Mouse (Mus musculus): ENCODE data around the gene Car14.
A peak's percentile ranks its signal among the peaks of the same experiment; 100 is the strongest.
"Not testable (repeated sequence)": the region's sequence is repeated elsewhere in the genome, so short reads cannot be mapped to it uniquely, and the experiment has no call there.

Gene Car14

GRCm38 (mm10) chr3:95904568-95904967, at the start of gene Car14:
Car14 (minus strand) TSS chr3:95904691.
- DNase-seq (ENCODE audit: low spot score): no peak

- no peak for DNase-seq (ENCODE audit: low spot score)
Observed at GRCm38 (mm10) chr3:95953522-95953921, 49.0 kb upstream of the Car14 start.

- DNase-seq (ENCODE audit: low spot score): no peak
Observed at GRCm38 (mm10) chr3:95953023-95953422, 48.5 kb upstream of the Car14 start.

GRCm38 (mm10) chr3:95951566-95951965, 47.1 kb upstream of the Car14 start:
- DNase-seq (ENCODE audit: low spot score): not testable (repeated sequence)

- peak; percentile 94 for DNase-seq (ENCODE audit: low spot score)
Observed at GRCm38 (mm10) chr3:95950763-95951551, 46.5 kb upstream of the Car14 start.

GRCm38 (mm10) chr3:95948325-95948724, 43.8 kb upstream of the Car14 start:
- DNase-seq (ENCODE audit: low spot score): no peak

- no peak for DNase-seq (ENCODE audit: low spot score)
Observed at GRCm38 (mm10) chr3:95945731-95946240, 41.3 kb upstream of the Car14 start.

- no peak for DNase-seq (ENCODE audit: low spot score)
Observed at GRCm38 (mm10) chr3:95944742-95945141, 40.3 kb upstream of the Car14 start.

GRCm38 (mm10) chr3:95943226-95943625, 38.7 kb upstream of the Car14 start:
- no peak for DNase-seq (ENCODE audit: low spot score)

GRCm38 (mm10) chr3:95942749-95943148, 38.3 kb upstream of the Car14 start:
- peak; percentile 47 for DNase-seq (ENCODE audit: low spot score)

- no peak for DNase-seq (ENCODE audit: low spot score)
Observed at GRCm38 (mm10) chr3:95938835-95939234, 34.3 kb upstream of the Car14 start.

GRCm38 (mm10) chr3:95938217-95938616, 33.7 kb upstream of the Car14 start:
- no peak for DNase-seq (ENCODE audit: low spot score)

GRCm38 (mm10) chr3:95934448-95934847, 30.0 kb upstream of the Car14 start:
- no peak for DNase-seq (ENCODE audit: low spot score)

- no peak for DNase-seq (ENCODE audit: low spot score)
Observed at GRCm38 (mm10) chr3:95933111-95933750, 28.7 kb upstream of the Car14 start.

GRCm38 (mm10) chr3:95932566-95932965, 28.1 kb upstream of the Car14 start:
- no peak for DNase-seq (ENCODE audit: low spot score)

GRCm38 (mm10) chr3:95932157-95932556, 27.7 kb upstream of the Car14 start:
- DNase-seq (ENCODE audit: low spot score): no peak

- DNase-seq (ENCODE audit: low spot score): no peak
Observed at GRCm38 (mm10) chr3:95931471-95931870, 27.0 kb upstream of the Car14 start.

- DNase-seq (ENCODE audit: low spot score): no peak
Observed at GRCm38 (mm10) chr3:95930471-95930789, 25.9 kb upstream of the Car14 start.

- peak; percentile 56 for DNase-seq (ENCODE audit: low spot score)
Observed at GRCm38 (mm10) chr3:95929581-95930470, 25.3 kb upstream of the Car14 start.

GRCm38 (mm10) chr3:95928658-95929503, 24.4 kb upstream of the Car14 start, which contains the start of gene Anp32e:
Anp32e (plus strand) TSS chr3:95929246.
- DNase-seq (ENCODE audit: low spot score): peak; percentile 98

- DNase-seq (ENCODE audit: low spot score): no peak
Observed at GRCm38 (mm10) chr3:95928261-95928657, 23.8 kb upstream of the Car14 start.
